Mouse (Mus musculus) spleen, adult 12 weeks (tissue): Measurements from ENCODE around the gene Art1.

Experiments used
- DNase-seq: peaks from one replicate; pipeline ENCODE4 v3.0.0; 2022; ENCODE audit warnings: low spot score

Art1 gene

GRCm38 (mm10) chr7:102101487-102101886 is at the start of gene Art1:
Art1 (plus strand) TSS chr7:102101743.
- DNase-seq = no peak

DNA sequence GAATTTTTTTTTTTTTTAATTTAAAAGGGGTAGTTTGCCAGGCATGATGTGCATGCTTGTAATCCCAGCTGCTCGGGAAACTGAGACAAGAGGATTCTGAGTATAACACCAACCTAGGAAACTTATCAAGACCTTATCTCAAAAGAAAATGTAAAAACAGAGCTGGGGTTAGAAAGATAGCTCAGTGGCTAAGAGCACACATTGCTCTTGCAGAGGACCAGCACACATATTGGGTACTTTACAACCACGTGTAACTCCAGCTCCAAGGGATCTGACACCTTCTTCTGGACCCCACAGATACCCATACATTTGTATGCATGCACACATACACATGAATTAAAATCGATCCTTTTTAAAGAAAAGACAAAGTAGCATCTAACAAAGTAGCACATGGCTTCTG is 40.2 kb upstream of the Art1 start:
- no peak for DNase-seq

DNA sequence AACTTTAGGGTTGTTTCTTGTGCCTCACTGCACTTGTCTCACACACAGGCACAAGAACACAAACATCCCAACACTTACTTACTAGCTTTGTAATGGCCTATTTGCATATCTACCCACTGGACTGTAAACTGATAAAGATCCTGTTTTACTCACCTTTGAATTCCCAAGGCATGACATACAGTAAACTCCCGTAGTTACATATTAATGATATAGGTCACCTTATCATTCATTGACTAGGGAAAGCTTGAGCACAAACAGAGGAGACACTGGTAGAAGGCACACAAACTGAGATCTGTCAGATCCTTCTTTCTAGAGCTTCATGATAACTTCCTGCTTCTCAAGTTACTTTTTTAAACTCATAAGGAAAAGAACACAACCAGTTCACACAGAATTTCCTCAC is 39.3 kb upstream of the Art1 start:
- DNase-seq = no peak

- no peak for DNase-seq
Measured at GRCm38 (mm10) chr7:102063891-102064290, 37.7 kb upstream of the Art1 start.

GRCm38 (mm10) chr7:102064655-102065045 is 36.9 kb upstream of the Art1 start:
- no peak for DNase-seq

- DNase-seq = peak; percentile 91
Measured at GRCm38 (mm10) chr7:102065046-102065891, 36.3 kb upstream of the Art1 start, which contains the start of the genes Rnf121, Xndc1 and Xntrpc. Rnf121 (minus strand) TSS chr7:102065469. Xndc1 (plus strand) TSS chr7:102065511. Xntrpc (plus strand) TSS chr7:102065713.

- DNase-seq = no peak
Measured at GRCm38 (mm10) chr7:102066363-102066762, 35.2 kb upstream of the Art1 start.

- DNase-seq = peak; percentile 15
Measured at GRCm38 (mm10) chr7:102076714-102077296, 24.7 kb upstream of the Art1 start.

DNA sequence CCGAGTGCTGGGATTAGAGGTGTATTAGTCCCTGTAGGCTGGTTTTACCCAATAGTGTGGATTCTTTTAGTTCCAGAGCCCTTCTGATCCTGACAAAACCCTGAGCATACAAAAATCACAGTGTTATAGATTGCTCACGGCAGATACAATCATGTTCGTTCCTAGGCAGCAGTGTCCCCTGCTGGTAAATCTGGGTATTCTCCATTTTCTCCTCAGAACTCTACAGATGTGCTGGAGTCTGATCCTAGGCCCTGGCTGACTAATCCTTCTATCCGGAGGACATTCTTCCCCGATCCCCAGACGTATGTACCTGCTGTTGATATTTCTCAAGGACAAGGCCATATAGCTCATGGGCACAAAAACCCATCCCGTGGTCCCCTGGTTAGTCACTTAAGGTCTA is 23.0 kb upstream of the Art1 start:
- DNase-seq = no peak

DNA sequence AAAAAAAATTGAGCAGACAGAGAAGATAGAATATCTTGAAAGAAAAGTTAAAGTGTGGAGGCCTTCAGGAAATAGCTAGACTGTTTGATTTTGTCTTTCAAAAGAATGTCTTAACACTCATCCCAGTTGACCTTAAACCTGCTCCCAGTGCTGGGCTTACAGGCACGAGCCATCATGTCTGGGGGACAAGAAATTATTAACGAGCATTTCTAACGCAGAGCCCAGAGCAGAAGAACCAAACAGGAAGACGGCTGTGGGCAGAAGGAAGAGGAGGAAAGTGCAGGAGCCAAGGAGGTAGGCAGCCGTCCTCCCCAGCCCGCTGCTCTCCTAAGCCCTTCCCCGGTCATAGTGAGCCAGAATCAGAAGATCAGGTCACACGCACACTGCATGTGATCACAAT is 21.2 kb upstream of the Art1 start:
- no peak for DNase-seq

GRCm38 (mm10) chr7:102081784-102082183 is 19.8 kb upstream of the Art1 start:
- no peak for DNase-seq

DNA sequence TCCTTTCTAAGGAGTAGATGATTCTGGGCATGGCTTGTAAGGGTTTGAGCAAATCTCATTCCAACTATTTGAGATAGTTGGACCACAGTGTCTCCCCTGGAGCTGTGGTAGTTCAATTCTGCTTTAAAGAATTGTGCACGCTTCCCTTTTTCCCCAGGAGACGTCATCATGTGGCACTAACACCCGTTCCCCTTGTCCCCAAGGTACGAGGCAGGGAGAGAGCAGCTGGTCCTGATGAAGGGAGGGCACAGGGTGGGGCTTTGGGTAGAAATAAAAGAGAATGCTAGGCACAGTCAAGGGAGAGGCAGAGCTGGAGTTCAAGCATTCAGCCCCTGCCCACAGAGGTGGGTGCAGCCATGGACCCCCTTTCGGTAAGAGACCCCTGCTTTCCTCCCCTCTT is 18.7 kb upstream of the Art1 start, which contains the start of gene Trpc2:
Gene Trpc2 (plus strand): TSS at position 301 of the 400 bp plus-strand sequence.
- no peak for DNase-seq

DNA sequence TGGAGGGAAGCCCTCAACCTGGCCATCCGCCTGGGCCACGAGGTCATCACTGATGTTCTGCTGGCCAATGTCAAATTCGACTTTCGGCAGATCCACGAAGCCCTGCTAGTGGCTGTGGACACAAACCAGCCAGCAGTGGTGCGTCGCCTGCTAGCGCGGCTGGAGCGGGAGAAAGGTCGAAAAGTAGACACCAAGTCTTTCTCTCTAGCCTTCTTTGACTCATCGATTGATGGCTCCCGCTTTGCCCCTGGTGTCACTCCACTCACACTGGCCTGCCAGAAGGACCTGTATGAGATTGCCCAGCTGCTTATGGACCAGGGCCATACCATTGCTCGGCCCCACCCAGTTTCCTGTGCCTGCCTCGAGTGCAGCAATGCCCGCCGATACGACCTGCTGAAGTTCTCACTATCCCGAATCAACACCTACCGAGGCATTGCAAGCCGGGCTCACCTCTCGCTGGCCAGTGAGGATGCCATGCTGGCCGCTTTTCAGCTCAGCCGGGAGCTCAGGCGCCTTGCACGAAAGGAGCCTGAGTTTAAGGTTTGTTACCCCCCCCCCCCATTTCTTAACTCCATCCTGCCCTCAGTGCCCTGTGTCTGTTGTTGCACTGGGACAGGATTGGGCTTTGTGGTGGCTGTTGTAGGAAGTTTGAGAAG is 17.4 kb upstream of the Art1 start:
- DNase-seq = no peak

DNA sequence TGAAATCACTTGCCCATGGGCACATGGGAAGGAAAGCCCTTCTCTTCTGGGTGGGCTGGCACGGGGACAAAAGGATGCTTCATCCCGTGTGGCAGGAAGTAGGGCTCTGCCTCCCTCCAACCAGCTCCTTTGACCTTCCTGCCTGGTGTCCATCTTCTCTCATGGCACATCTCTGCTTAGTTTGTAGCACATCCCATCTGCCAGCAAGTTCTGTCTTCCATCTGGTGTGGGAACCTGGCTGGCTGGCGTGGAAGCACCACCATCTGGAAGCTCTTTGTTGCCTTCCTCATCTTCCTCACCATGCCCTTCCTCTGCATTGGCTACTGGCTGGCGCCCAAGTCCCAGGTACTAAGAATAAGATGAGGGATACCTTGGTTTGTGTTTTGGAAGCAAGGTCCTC is 14.2 kb upstream of the Art1 start:
- no peak for DNase-seq

- no peak for DNase-seq
Measured at GRCm38 (mm10) chr7:102099760-102100661, 1.5 kb upstream of the Art1 start.

DNA sequence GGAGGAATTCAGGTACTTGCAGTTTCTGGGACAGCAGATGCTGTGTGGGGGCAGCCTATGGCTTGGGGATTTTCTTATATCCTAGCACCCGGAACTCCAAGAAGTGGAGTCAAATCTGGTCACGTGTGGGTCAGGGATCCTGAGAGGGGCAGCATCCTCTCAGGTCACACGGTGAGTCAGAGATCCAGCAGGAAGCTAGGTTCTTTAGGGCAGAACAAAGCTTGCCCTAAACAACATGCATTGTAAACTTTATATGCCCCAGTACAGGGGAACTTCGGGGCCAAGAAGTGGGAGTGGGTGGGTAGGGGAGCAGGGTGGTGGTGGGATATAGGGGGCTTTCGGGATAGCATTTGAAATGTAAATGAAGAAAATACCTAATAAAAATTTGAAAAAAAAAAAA is 675 bp upstream of the Art1 start:
- no peak for DNase-seq

- no peak for DNase-seq
Measured at GRCm38 (mm10) chr7:102102241-102102640, 698 bp downstream of the Art1 start.

GRCm38 (mm10) chr7:102102696-102103095 is 1.2 kb downstream of the Art1 start:
- DNase-seq = no peak

DNA sequence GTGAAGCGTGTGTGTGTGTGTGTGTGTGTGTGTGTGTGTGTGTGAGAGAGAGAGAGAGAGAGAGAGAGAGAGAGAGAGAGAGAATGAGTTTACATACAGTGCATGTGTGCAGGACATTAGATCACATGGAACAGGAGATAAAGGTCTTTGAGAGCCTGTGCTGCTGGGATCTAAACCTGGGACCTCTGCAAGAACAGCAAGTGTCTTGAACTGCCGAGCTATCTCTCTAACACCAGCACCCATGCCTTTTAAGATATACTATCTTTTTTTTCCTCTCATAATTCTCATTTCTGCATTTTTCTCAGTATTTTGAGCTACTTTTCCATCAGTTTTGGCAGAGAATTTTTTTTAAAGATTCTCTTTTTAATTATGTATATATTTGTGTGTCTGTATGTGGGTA is 2.0 kb downstream of the Art1 start:
- DNase-seq = no peak

GRCm38 (mm10) chr7:102104126-102104525 is 2.6 kb downstream of the Art1 start:
- no peak for DNase-seq

- no peak for DNase-seq
Measured at GRCm38 (mm10) chr7:102106700-102107141, 5.2 kb downstream of the Art1 start.

DNA sequence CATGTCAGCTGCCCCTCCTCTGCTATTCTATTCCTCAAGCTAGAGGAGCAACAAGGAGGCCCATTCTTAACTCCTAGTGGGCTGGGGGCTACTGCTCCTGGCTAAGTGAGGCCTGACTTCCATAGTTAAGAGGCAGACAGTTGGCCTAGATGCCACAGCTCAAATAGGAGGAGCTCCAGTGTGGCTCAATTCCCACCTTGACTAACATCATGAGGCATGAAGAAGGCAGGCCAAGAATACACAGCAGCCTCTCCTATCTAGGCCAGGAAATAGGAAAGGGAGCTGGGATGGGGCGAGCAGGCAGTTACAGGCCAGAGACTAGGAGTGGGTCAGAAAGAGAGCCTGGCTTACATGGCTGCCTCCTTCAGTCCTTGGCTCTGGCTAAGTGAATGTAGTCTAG is 6.7 kb downstream of the Art1 start:
- no peak for DNase-seq
